Mouse (Mus musculus) heart, embryonic 13.5 days (tissue): ENCODE measurements around the gene Map3k12. TPM values are rescaled to one million over a fixed set of nuclear protein-coding genes. Genes with fewer than 3 reads are reported as not detected.

ENCODE experiments used
- ATAC-seq: fragments of 200-750 bp; cut with Nextera tagmentation; 2 replicates; pipeline ENCODE4 v1.8.0; 2017; ENCODE audit warnings: moderate TSS enrichment; ENCODE audit not compliant: insufficient number of reproducible peaks, low FRiP score, low TSS enrichment; ENCODE audit errors: extremely low read depth
- H3K27ac ChIP-seq: fragments of 300-500 bp; sonication (generic); replicated peaks from 2 replicates; pipeline ENCODE4 v1.5.1; 2015; ENCODE audit warnings: moderate library complexity, mild to moderate bottlenecking, inconsistent platforms
- H3K27me3 ChIP-seq: fragments of 300-500 bp; sonication (generic); replicated peaks from 2 replicates; pipeline ENCODE4 v1.6.1; 2015; ENCODE audit warnings: mild to moderate bottlenecking, inconsistent platforms
- H3K36me3 ChIP-seq: fragments of 300-500 bp; sonication (generic); 2 replicates; pipeline ENCODE4 v1.6.1; 2015; ENCODE audit warnings: mild to moderate bottlenecking, inconsistent platforms
- H3K4me1 ChIP-seq: fragments of 300-500 bp; sonication (generic); 2 replicates; pipeline ENCODE4 v1.6.1; 2015; ENCODE audit warnings: inconsistent platforms
- H3K4me2 ChIP-seq: fragments of 300-500 bp; sonication (generic); 2 replicates; pipeline ENCODE4 v1.6.1; 2015; ENCODE audit warnings: inconsistent platforms, mild to moderate bottlenecking, moderate library complexity
- H3K4me3 ChIP-seq: fragments of 300-500 bp; sonication (generic); 2 replicates; pipeline ENCODE4 v1.5.1; 2015; ENCODE audit warnings: moderate library complexity, mild to moderate bottlenecking, inconsistent platforms
- H3K9ac ChIP-seq: fragments of 300-500 bp; sonication (generic); 2 replicates; pipeline ENCODE4 v1.6.1; 2015; ENCODE audit warnings: inconsistent platforms, mild to moderate bottlenecking, moderate library complexity
- H3K9me3 ChIP-seq: fragments of 300-500 bp; sonication (generic); 2 replicates; pipeline ENCODE4 v1.6.1; 2016; ENCODE audit warnings: inconsistent platforms
- WGBS: fragments of 180-500 bp; shearing (Covaris S2); methylation state at CpG from one replicate; pipeline ENCODE4 v1.1.7; 2015; ENCODE audit warnings: mixed read lengths; 5-methylcytosine and 5-hydroxymethylcytosine counted together
- polyA plus RNA-seq: library from polyadenylated mRNA; unstranded; fragments of >200 nt; fragmentation: Nextera tagmentation; extraction: Ambion mirVana; gene quantifications from 2 replicates; pipeline ENCODE4 v1.2.1, GENCODE M21; 2015

Gene Map3k12
- polyA plus RNA-seq, 1 experiment from 2014 or later = 10.8 TPM

GRCm38 (mm10) chr15:102511285-102511833 lies 5.5 kb downstream of the Map3k12 start:
- H3K4me3 ChIP-seq = peak overlapping the region; percentile 62
- no peaks in the 10 kb centered on the region for H3K27me3 ChIP-seq
- H3K36me3 ChIP-seq = peaks cover 6% of the 10 kb centered on the region; the same call in 1 of the 2 replicates
- H3K4me2 ChIP-seq = peak overlapping the region; percentile 79
- ATAC-seq = no peak
- peaks cover 47% of the 10 kb centered on the region for H3K4me1 ChIP-seq
- no peaks in the 10 kb centered on the region for H3K9me3 ChIP-seq
- H3K9ac ChIP-seq = peak overlapping the region; percentile 82
- 17% methylated on average over 6 of the region's 6 CpGs for WGBS
- peak overlapping the region; percentile 79 for H3K27ac ChIP-seq

- peak overlapping the region; percentile 79 for H3K4me2 ChIP-seq
- peak; percentile 95 for ATAC-seq
- no peaks in the 10 kb centered on the region for H3K9me3 ChIP-seq
- peaks cover 47% of the 10 kb centered on the region for H3K4me1 ChIP-seq
- peaks cover 6% of the 10 kb centered on the region; the same call in 1 of the 2 replicates for H3K36me3 ChIP-seq
- 3% methylated on average over 34 of the region's 34 CpGs for WGBS
- peak overlapping the region; percentile 82 for H3K9ac ChIP-seq
- H3K27ac ChIP-seq = peak overlapping the region; percentile 79
- H3K4me3 ChIP-seq = peak overlapping the region; percentile 62
- H3K27me3 ChIP-seq = no peaks in the 10 kb centered on the region
Measured at GRCm38 (mm10) chr15:102510590-102511284, 6.1 kb downstream of the Map3k12 start.

- peaks cover 47% of the 10 kb centered on the region for H3K4me1 ChIP-seq
- ATAC-seq = no peak
- WGBS = 5% methylated on average over 9 of the region's 9 CpGs
- peak overlapping the region; percentile 79 for H3K4me2 ChIP-seq
- no peaks in the 10 kb centered on the region for H3K27me3 ChIP-seq
- no peaks in the 10 kb centered on the region for H3K9me3 ChIP-seq
- peak overlapping the region; percentile 62 for H3K4me3 ChIP-seq
- H3K9ac ChIP-seq = peak overlapping the region; percentile 82
- peaks cover 9% of the 10 kb centered on the region for H3K36me3 ChIP-seq
- H3K27ac ChIP-seq = peak overlapping the region; percentile 79
Measured at GRCm38 (mm10) chr15:102510110-102510509, 6.8 kb downstream of the Map3k12 start.

DNA sequence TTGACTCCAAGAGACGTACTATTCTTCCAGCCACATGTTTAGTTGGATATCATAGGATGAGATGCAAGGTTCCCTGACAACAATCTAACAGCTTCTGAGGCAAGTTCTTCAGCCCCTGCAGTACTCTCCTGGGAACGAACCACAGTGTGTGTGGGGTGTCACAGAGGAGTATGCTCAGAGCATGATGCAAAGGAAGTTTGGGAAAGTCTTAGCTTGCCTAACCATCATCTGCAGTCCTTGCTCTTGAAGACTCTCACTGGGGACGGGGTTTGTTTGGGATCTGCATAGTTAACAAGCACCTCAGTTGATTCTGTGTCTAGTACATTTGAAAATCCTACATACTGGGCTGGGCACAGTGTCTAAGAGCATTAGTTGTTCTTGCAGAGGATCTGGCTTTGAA lies 8.5 kb downstream of the Map3k12 start:
- Histone ChIP-seq H3K27ac (no peak overlapping the region), H3K27me3 (no peaks in the 10 kb centered on the region), H3K9me3 (no peaks in the 10 kb centered on the region), H3K36me3 (peaks cover 26% of the 10 kb centered on the region), H3K4me2 (no peak overlapping the region), H3K4me3 (no peak overlapping the region), H3K9ac (no peak overlapping the region), H3K4me1 (peaks cover 50% of the 10 kb centered on the region)
- ATAC-seq = no peak
- 80% methylated on average over 3 of the region's 3 CpGs for WGBS

DNA sequence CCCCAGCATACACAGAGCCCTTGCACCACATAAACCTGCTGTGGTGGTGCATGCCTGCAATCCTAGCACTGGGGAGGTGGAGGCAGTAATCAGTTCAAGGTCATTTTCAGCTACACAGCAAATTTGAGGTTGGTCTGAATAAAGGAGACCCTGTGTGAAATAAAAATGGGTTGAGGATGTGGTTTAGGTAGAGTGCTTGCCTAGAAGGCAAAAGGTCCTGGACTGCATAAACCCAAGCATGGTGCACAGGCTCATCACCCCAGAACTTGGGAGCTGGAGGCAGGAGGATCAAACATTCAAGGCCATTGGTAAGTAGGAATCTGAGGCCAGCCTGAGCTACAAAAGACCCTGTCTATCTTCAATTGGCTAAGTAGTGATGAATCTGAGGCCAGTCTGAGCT lies 9.3 kb downstream of the Map3k12 start:
- Histone ChIP-seq H3K9me3 (no peaks in the 10 kb centered on the region), H3K4me1 (peaks cover 48% of the 10 kb centered on the region), H3K4me2 (no peak overlapping the region), H3K9ac (no peak overlapping the region), H3K27ac (no peak overlapping the region), H3K4me3 (no peak overlapping the region), H3K27me3 (no peaks in the 10 kb centered on the region), H3K36me3 (peaks cover 34% of the 10 kb centered on the region)
- ATAC-seq = no peak

GRCm38 (mm10) chr15:102506864-102507263 lies 10.0 kb downstream of the Map3k12 start:
- no peak overlapping the region; the same call in 1 of the 2 replicates for H3K27ac ChIP-seq
- ATAC-seq = no peak
- no peak overlapping the region for H3K4me3 ChIP-seq
- H3K9me3 ChIP-seq = no peaks in the 10 kb centered on the region
- 90% methylated on average over 1 of the region's 1 CpGs for WGBS
- H3K36me3 ChIP-seq = peaks cover 41% of the 10 kb centered on the region
- H3K4me1 ChIP-seq = peaks cover 41% of the 10 kb centered on the region
- no peak overlapping the region for H3K9ac ChIP-seq
- H3K4me2 ChIP-seq = no peak overlapping the region
- no peaks in the 10 kb centered on the region for H3K27me3 ChIP-seq

- H3K27me3 ChIP-seq = no peaks in the 10 kb centered on the region
- H3K4me1 ChIP-seq = peaks cover 37% of the 10 kb centered on the region
- no peaks in the 10 kb centered on the region for H3K9me3 ChIP-seq
- 43% methylated on average over 2 of the region's 2 CpGs for WGBS
- ATAC-seq = no peak
- H3K36me3 ChIP-seq = peaks cover 45% of the 10 kb centered on the region
- H3K4me3 ChIP-seq = no peak overlapping the region
- no peak overlapping the region; the same call in 1 of the 2 replicates for H3K27ac ChIP-seq
- no peak overlapping the region for H3K9ac ChIP-seq
- no peak overlapping the region for H3K4me2 ChIP-seq
Measured at GRCm38 (mm10) chr15:102506464-102506830, 10.4 kb downstream of the Map3k12 start.

DNA sequence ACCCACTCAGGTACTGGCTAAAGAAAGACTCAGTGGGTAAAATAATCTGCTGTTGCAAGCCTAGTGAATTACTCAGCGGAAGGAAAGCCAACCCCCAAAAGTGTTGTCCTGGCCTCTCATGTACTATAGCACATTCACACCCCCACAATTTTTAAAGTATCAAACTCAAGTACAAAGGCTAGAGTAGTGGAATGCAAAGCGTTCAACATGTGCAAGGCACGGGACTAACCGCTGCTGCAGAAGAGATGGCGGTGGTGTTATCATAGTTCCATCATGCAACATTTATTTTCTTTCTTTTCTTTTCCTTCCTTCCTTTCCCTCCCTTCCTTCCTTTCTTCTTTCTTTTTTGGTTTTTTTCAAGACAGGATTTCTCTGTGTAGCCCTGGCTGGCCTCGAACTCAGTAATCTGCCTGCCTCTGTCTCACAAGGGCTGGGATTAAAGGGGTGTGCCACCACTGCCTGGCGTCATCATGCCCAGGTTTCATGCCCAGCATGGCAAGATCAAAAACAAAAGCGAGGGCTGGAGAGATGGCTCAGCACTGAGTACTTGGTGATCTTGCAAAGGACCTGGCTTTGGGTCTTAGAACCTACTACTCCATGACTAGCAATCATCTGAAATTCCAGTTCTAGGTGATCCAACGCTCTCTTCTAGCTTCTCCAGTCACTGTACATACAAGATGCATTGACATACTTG lies 10.9 kb downstream of the Map3k12 start:
- H3K4me2 ChIP-seq = no peak overlapping the region
- H3K27me3 ChIP-seq = no peaks in the 10 kb centered on the region
- no peak overlapping the region for H3K9ac ChIP-seq
- H3K27ac ChIP-seq = peak overlapping the region; percentile 48; the same call in 1 of the 2 replicates
- WGBS = 68% methylated on average over 9 of the region's 9 CpGs
- H3K4me1 ChIP-seq = peaks cover 32% of the 10 kb centered on the region
- no peaks in the 10 kb centered on the region for H3K9me3 ChIP-seq
- no peak for ATAC-seq
- no peak overlapping the region for H3K4me3 ChIP-seq
- H3K36me3 ChIP-seq = peaks cover 50% of the 10 kb centered on the region

DNA sequence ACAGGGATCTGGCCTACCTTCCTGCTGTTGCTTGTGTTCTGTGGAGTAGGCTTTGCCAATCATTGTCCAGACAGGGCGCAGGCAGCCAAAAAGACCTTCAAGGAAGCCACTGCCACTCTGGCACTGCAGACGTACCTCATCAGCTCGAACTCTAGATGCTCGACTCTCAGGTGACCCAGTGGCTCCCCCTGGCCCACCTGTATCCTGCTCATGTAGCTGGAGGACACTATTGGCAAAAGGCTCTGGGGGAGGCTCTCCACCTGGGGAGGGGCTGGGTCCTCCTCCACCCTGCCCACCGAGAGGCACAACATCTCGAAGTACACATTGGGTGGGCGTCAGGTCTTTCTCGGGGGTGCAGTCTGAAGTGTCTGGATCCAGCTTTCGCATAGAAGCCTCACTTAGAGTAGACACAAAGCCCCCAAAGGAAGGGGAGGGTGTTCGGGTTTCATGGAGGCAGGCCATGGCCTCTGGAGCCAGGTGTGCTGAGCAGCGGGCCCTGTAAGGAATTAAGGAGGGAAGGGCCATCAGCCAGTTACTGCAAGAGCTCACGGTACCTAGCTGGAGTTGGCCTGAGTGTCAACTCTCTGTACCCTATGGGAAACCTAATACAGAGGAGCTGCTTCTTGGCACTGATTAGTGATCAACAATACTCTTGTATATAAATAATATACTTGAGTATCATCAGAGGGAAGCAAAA lies 11.6 kb downstream of the Map3k12 start:
- H3K9me3 ChIP-seq = no peaks in the 10 kb centered on the region
- no peaks in the 10 kb centered on the region for H3K27me3 ChIP-seq
- WGBS = 65% methylated on average over 12 of the region's 12 CpGs
- ATAC-seq = no peak
- H3K9ac ChIP-seq = no peak overlapping the region
- H3K36me3 ChIP-seq = peaks cover 57% of the 10 kb centered on the region
- no peak overlapping the region for H3K4me3 ChIP-seq
- H3K4me2 ChIP-seq = no peak overlapping the region
- 0 out of 2 replicates have a peak overlapping the region, but pooled peaks have one; percentile 48 for H3K27ac ChIP-seq
- H3K4me1 ChIP-seq = peaks cover 30% of the 10 kb centered on the region

GRCm38 (mm10) chr15:102503924-102504782 lies 12.7 kb downstream of the Map3k12 start:
- no peaks in the 10 kb centered on the region for H3K27me3 ChIP-seq
- H3K9ac ChIP-seq = no peak overlapping the region
- H3K27ac ChIP-seq = no peak overlapping the region
- H3K4me2 ChIP-seq = no peak overlapping the region
- no peaks in the 10 kb centered on the region for H3K9me3 ChIP-seq
- ATAC-seq = 0 out of 2 replicates have a peak, but pooled peaks have one; percentile 12
- H3K36me3 ChIP-seq = peaks cover 68% of the 10 kb centered on the region
- no peak overlapping the region for H3K4me3 ChIP-seq
- H3K4me1 ChIP-seq = peaks cover 20% of the 10 kb centered on the region
- 87% methylated on average over 9 of the region's 9 CpGs for WGBS
